Mouse (Mus musculus) MEL (cell line): ENCODE data around the gene Ppil3. TPM values are rescaled to one million over a fixed set of nuclear protein-coding genes. Genes with fewer than 3 reads are reported as not detected.

Experiments
- DNase-seq: peaks from one replicate; pipeline ENCODE4 v3.0.0; 2011; ENCODE audit warnings: low read depth, low spot score
- H3K27ac ChIP-seq: 2 replicates; pipeline ENCODE4 v1.5.1; 2012; ENCODE audit warnings: low read depth, mild to moderate bottlenecking, control low read depth, low read length, moderate library complexity; ENCODE audit not compliant: control insufficient read depth
- H3K27me3 ChIP-seq, 2 experiments: fragments of 150-350 bp in 1 of 2; sonication (generic) in 1 of 2; 2 replicates each; pipeline ENCODE4 v1.6.1; 2012; ENCODE audit warnings: low read length in 2 of 2, mild to moderate bottlenecking in 2 of 2, improper control_type of control experiment in 1 of 2, moderate library complexity in 1 of 2; ENCODE audit not compliant: insufficient read depth in 2 of 2, control insufficient read depth in 1 of 2
- H3K36me3 ChIP-seq, 2 experiments: 2 replicates each; pipeline ENCODE4 v1.6.1; 2012 to 2014; ENCODE audit warnings: low read length in 2 of 2, improper control_type of control experiment in 1 of 2, inconsistent platforms in 1 of 2, mild to moderate bottlenecking in 1 of 2; ENCODE audit not compliant: insufficient read depth in 2 of 2, control insufficient read depth in 1 of 2
- H3K4me1 ChIP-seq, 2 experiments: fragments of 150-350 bp in 1 of 2; sonication (generic) in 1 of 2; 2 replicates each; pipeline ENCODE4 v1.6.1; 2012; ENCODE audit warnings: low read length in 2 of 2, improper control_type of control experiment in 1 of 2, mild to moderate bottlenecking in 1 of 2; ENCODE audit not compliant: insufficient read depth in 2 of 2, control insufficient read depth in 1 of 2
- H3K4me3 ChIP-seq, 2 experiments: fragments of 150-350 bp in 1 of 2; sonication (generic) in 1 of 2; 2 replicates each; pipeline ENCODE4 v1.5.1; 2012; ENCODE audit warnings: low read depth in 2 of 2, low read length in 2 of 2, mild to moderate bottlenecking in 2 of 2, moderate library complexity in 2 of 2, control low read depth in 1 of 2, improper control_type of control experiment in 1 of 2; ENCODE audit not compliant: control insufficient read depth in 1 of 2, insufficient read depth in 1 of 2
- H3K79me2 ChIP-seq: 2 replicates; pipeline ENCODE4 v1.6.1; 2012; ENCODE audit warnings: mild to moderate bottlenecking, low read length, moderate library complexity; ENCODE audit not compliant: control insufficient read depth, poor library complexity, insufficient read depth
- H3K9ac ChIP-seq: 2 replicates; pipeline ENCODE4 v1.6.1; 2012; ENCODE audit warnings: low read depth, mild to moderate bottlenecking, control low read depth, low read length, moderate library complexity; ENCODE audit not compliant: control insufficient read depth, poor library complexity, severe bottlenecking
- H3K9me3 ChIP-seq: fragments of 150-350 bp; sonication (generic); replicated peaks from 2 replicates; pipeline ENCODE4 v1.6.1; 2012; ENCODE audit warnings: mild to moderate bottlenecking, low read length, improper control_type of control experiment, moderate library complexity; ENCODE audit not compliant: insufficient read depth
- BHLHE40 ChIP-seq: IDR thresholded peaks from 2 replicates; pipeline ENCODE4 v1.6.1; 2012; ENCODE audit warnings: low read depth, mild to moderate bottlenecking, inconsistent platforms, low read length, improper control_type of control experiment, borderline replicate concordance
- CHD1 ChIP-seq: IDR thresholded peaks from 2 replicates; pipeline ENCODE4 v1.6.1; 2012; ENCODE audit warnings: low read depth, mild to moderate bottlenecking, inconsistent platforms, low read length, improper control_type of control experiment
- CTCF ChIP-seq, 3 experiments: IDR thresholded peaks in 2 of 3; conservative IDR thresholded peaks in 1 of 3; 2 replicates each; pipeline ENCODE4 v1.5.1; 2011 to 2012; ENCODE audit warnings: low read length in 3 of 3, low read depth in 2 of 3, mild to moderate bottlenecking in 2 of 3, improper control_type of control experiment in 1 of 3, inconsistent platforms in 1 of 3, mixed read lengths in 1 of 3, moderate library complexity in 1 of 3; ENCODE audit not compliant: control insufficient read depth in 1 of 3, insufficient read depth in 1 of 3, poor library complexity in 1 of 3, severe bottlenecking in 1 of 3
- ELF1 ChIP-seq: IDR thresholded peaks from 2 replicates; pipeline ENCODE4 v1.6.1; 2014; ENCODE audit warnings: low read depth, mild to moderate bottlenecking, inconsistent platforms, low read length, improper control_type of control experiment, moderate library complexity
- EP300 ChIP-seq, 2 experiments: IDR thresholded peaks; 2 replicates each; pipeline ENCODE4 v1.6.1; 2011; ENCODE audit warnings: improper control_type of control experiment in 2 of 2, low read length in 2 of 2, low read depth in 1 of 2, mild to moderate bottlenecking in 1 of 2
- GABPA ChIP-seq: IDR thresholded peaks from 2 replicates; pipeline ENCODE4 v1.6.1; 2012; ENCODE audit warnings: low read depth, mild to moderate bottlenecking, inconsistent platforms, low read length, improper control_type of control experiment, moderate library complexity
- GATA1 ChIP-seq: IDR thresholded peaks from 2 replicates; pipeline ENCODE4 v1.6.1; 2011; ENCODE audit warnings: low read depth, low read length, improper control_type of control experiment
- KAT2A ChIP-seq: conservative IDR thresholded peaks from 2 replicates; pipeline ENCODE4 v1.6.1; 2012; ENCODE audit warnings: low read depth, low read length, improper control_type of control experiment, inconsistent platforms
- MXI1 ChIP-seq: IDR thresholded peaks from 2 replicates; pipeline ENCODE4 v1.6.1; 2011; ENCODE audit warnings: mild to moderate bottlenecking, low read depth, low read length, improper control_type of control experiment
- MYB ChIP-seq: IDR thresholded peaks from 2 replicates; pipeline ENCODE4 v1.6.1; 2011; ENCODE audit warnings: mild to moderate bottlenecking, low read depth, low read length, improper control_type of control experiment
- MYC ChIP-seq: IDR thresholded peaks from 2 replicates; pipeline ENCODE4 v1.6.1; 2011; ENCODE audit warnings: low read depth, mild to moderate bottlenecking, low read length, improper control_type of control experiment, moderate library complexity
- POLR2A ChIP-seq, 2 experiments: IDR thresholded peaks; 2 replicates each; pipeline ENCODE4 v1.6.1; 2011 to 2012; ENCODE audit warnings: low read length in 2 of 2, mild to moderate bottlenecking in 2 of 2, control low read depth in 1 of 2, improper control_type of control experiment in 1 of 2, low read depth in 1 of 2, moderate library complexity in 1 of 2; ENCODE audit not compliant: control insufficient read depth in 1 of 2, insufficient read depth in 1 of 2, poor library complexity in 1 of 2
- POLR2AphosphoS5 ChIP-seq: IDR thresholded peaks from 2 replicates; pipeline ENCODE4 v1.6.1; 2012; ENCODE audit warnings: low read depth, borderline replicate concordance, mild to moderate bottlenecking, inconsistent platforms, low read length, moderate library complexity, mixed read lengths
- RAD21 ChIP-seq: IDR thresholded peaks from 2 replicates; pipeline ENCODE4 v1.6.1; 2011; ENCODE audit warnings: mild to moderate bottlenecking, low read depth, low read length, improper control_type of control experiment
- SIN3A ChIP-seq: IDR thresholded peaks from 2 replicates; pipeline ENCODE4 v1.6.1; 2012; ENCODE audit warnings: low read length, improper control_type of control experiment, inconsistent platforms
- TCF12 ChIP-seq: IDR thresholded peaks from 2 replicates; pipeline ENCODE4 v1.6.1; 2014; ENCODE audit warnings: low read depth, mild to moderate bottlenecking, inconsistent platforms, low read length, improper control_type of control experiment, moderate library complexity
- UBTF ChIP-seq: IDR thresholded peaks from 2 replicates; pipeline ENCODE4 v1.6.1; 2012; ENCODE audit warnings: low read depth, mild to moderate bottlenecking, inconsistent platforms, low read length, improper control_type of control experiment, moderate library complexity, borderline replicate concordance; ENCODE audit not compliant: insufficient read depth
- USF1 ChIP-seq: IDR thresholded peaks from 2 replicates; pipeline ENCODE4 v1.6.1; 2014; ENCODE audit warnings: low read depth, mild to moderate bottlenecking, inconsistent platforms, low read length, improper control_type of control experiment, moderate library complexity
- ZNF384 ChIP-seq: IDR thresholded peaks from 2 replicates; pipeline ENCODE4 v1.6.1; 2012; ENCODE audit warnings: low read depth, mild to moderate bottlenecking, inconsistent platforms, low read length, improper control_type of control experiment
- polyA plus RNA-seq, 2 experiments: library from polyadenylated mRNA; stranded (reverse) in 1 of 2; unstranded in 1 of 2; fragments of >175 nt in 1 of 2; fragments of >200 nt in 1 of 2; gene quantifications; 2 replicates each; pipeline versions ENCODE4 v1.2.1 to v1.2.4; 2012; ENCODE audit warnings: low replicate concordance in 2 of 2, low read depth in 1 of 2; ENCODE audit not compliant: insufficient read length in 2 of 2, insufficient read depth in 1 of 2, missing spikeins in 1 of 2
- total RNA-seq: library from RNA; depleted of rRNA; stranded (reverse); fragments of 300-350 nt; gene quantifications from 2 replicates; pipeline ENCODE4 v1.2.3, GENCODE M21; 2012

Gene Ppil3
- total and polyA plus RNA-seq, 3 experiments: 76.8 to 503 (median 84.9) TPM

DNA sequence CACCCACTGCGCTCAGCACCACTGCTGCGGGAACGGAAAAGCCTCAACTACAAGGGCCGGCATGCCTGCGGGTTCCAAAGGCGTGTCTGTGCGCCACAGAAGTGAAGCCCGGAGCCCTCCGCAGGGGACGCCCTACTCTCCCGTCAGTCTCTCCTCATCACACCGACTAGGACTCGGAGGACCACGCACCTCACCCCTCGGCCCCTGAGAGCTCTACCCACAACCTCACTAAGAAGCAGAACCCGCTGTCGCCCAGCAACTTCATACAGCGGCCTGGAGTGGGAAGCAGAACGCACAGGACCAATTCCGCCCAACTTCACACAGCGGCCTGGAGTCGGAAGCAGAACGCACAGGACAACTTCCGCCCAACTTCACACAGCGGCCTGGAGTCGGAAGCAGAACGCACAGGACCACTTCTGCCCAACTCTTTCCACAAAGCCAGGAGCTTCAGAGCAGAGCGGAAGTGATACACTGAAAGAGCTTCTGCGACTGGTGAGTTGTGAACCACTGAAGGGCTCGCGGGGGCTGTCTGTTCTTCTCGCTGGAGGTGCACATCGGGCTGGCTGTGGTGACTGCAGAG, at the start of gene Ppil3, which contains the start of gene Nif3l1 (continued):
- TF ChIP-seq ELF1: peak; percentile 92
- TF ChIP-seq POLR2A (IDR thresholded peaks at IDR 0.05; ENCODE audit: control insufficient read depth in 1 of 2, insufficient read depth in 1 of 2, low read depth in 1 of 2, low read length in 2 of 2, poor library complexity in 1 of 2): peak; percentile 63 to 88; a peak in 3 of 4 replicates
- TF ChIP-seq CHD1: no peak
- peak; percentile 74 for TF ChIP-seq MXI1
- TF ChIP-seq, all 39 proteins: peak for 18

DNA sequence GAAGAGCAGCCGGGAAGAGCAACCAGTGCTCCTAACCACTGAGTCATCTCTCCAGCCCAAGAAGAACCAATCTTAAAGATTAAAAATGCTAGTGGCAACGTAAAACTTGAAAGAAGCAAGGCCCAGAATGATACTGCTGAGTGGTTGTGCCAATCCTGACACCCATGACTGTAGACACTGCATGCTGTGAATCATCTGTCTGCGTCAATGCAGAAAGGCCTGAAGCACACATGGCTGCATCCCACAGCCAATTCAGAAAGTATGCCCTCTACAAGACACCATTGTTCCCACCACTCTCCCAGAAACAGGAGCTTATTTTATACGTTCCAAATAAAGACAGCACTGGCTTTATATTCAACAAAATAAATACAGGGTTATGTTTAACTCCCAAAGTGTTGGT, 37.4 kb upstream of the Ppil3 start:
- Histone ChIP-seq H3K79me2 (no peaks in the 10 kb centered on the region), H3K9me3 (no peaks in the 10 kb centered on the region), H3K9ac (no peak overlapping the region), H3K27ac (no peak overlapping the region), H3K27me3 (no peaks in the 10 kb centered on the region), H3K36me3 (peaks cover 0 to 29% of the 10 kb centered on the region in 2 experiments; a peak in 3 of 4 replicates), H3K4me3 (no peak overlapping the region), H3K4me1 (no peaks in the 10 kb centered on the region)
- DNase-seq: no peak
- no peak for TF ChIP-seq TCF12
- TF ChIP-seq GABPA: no peak
- TF ChIP-seq POLR2A (IDR thresholded peaks at IDR 0.05; ENCODE audit: control insufficient read depth in 1 of 2, insufficient read depth in 1 of 2, low read depth in 1 of 2, low read length in 2 of 2, poor library complexity in 1 of 2): no peak
- no peak for TF ChIP-seq SIN3A
- no peak for TF ChIP-seq MYB
- TF ChIP-seq EP300 (IDR thresholded peaks at IDR 0.05; ENCODE audit: low read depth in 1 of 2, low read length in 2 of 2): no peak
- no peak for TF ChIP-seq MYC
- TF ChIP-seq ZNF384: no peak
- no peak for TF ChIP-seq RAD21
- no peak for TF ChIP-seq USF1
- no peak for TF ChIP-seq BHLHE40
- TF ChIP-seq CTCF (IDR thresholded peaks at IDR 0.05 in 2 of 3, conservative IDR thresholded peaks at IDR 0.05 in 1 of 3; ENCODE audit: control insufficient read depth in 1 of 3, insufficient read depth in 1 of 3, low read depth in 2 of 3, low read length in 3 of 3, poor library complexity in 1 of 3, severe bottlenecking in 1 of 3): no peak
- no peak for TF ChIP-seq UBTF
- TF ChIP-seq KAT2A: no peak
- no peak for TF ChIP-seq GATA1
- TF ChIP-seq POLR2AphosphoS5: no peak
